Mouse (Mus musculus): ENCODE data around the gene Clec2l.

The Clec2l gene

GRCm38 (mm10) chr6:38721361-38721760 is 58.5 kb downstream of the Clec2l start:
- DNase-seq: no peak

GRCm38 (mm10) chr6:38725515-38725914 is 62.6 kb downstream of the Clec2l start:
- no peak for DNase-seq
